Mouse (Mus musculus): ENCODE data around the gene Sympk.

- TF ChIP-seq POLR2A (IDR thresholded peaks at IDR 0.05; ENCODE audit: extremely low read depth, insufficient read depth, low read length) (no peak), CTCF (IDR thresholded peaks at IDR 0.05; ENCODE audit: extremely low read depth, insufficient read depth, low read length) (no peak)
Observed at GRCm38 (mm10) chr7:19055108-19055507, 30.9 kb downstream of the Sympk start.
